Mouse (Mus musculus) cerebellum, postnatal 4 days (tissue): ENCODE data around the gene Abhd16b.

ENCODE experiments used
- DNase-seq, 2 experiments: peaks; one replicate each; pipeline ENCODE4 v3.0.0; 2022; ENCODE audit warnings: low spot score in 2 of 2, mixed read lengths in 1 of 2

Abhd16b gene

DNA sequence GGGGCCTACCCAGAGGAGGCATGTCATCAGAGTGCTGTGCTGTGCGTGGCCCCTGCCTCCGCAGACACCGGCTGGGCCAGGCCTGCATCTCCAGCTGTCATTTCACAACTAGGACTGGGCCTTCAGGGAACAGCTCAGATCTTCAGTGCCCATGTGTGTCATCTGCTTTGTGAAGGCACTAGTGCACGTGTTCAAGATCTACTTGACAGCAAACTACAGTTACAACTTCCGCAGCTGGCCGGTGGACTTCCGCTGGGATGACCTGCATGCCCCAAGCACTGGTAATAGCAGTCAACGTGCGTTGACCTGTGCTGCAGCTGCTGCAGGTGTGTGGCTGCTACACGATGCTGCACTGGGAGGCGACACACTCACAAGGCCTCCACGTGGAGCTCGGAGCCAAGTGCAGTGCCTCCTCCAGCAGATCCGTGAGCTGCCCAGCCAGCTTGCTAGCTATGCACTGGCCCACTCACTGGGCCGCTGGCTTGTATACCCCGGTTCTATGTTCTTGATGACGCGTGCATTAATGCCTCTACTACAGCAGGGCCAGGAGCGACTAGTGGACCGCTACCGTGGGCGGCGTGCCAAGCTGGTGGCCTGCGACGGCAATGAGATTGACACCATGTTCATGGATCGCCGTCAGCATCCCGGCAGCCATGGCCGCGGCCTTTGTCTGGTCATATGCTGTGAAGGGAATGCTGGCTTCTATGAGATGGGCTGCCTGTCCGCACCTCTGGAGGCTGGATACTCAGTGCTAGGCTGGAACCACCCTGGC is at the start of gene Abhd16b:
Gene Abhd16b (plus strand): TSS at position 51 of the 772 bp plus-strand sequence.
- no peak for DNase-seq

DNA sequence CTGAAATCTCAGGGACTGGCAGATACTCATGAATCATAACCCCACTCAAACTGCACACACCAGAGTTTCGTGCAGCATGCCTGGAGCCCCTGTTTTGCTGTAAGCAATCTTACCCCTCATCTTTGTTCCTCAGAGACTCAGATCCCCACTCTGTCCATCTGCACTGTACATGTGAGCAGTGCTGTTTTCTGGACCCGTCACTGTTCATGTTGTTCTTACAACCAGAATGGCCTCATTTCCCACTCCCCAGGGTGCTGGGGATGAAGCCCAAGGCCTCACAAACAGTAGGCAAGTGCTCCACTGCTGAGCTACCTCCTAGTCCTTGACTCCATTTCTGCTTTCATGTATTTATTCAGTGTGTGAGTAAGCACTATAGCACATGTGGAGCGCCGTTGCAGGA is 40.8 kb upstream of the Abhd16b start:
- DNase-seq: no peak

DNA sequence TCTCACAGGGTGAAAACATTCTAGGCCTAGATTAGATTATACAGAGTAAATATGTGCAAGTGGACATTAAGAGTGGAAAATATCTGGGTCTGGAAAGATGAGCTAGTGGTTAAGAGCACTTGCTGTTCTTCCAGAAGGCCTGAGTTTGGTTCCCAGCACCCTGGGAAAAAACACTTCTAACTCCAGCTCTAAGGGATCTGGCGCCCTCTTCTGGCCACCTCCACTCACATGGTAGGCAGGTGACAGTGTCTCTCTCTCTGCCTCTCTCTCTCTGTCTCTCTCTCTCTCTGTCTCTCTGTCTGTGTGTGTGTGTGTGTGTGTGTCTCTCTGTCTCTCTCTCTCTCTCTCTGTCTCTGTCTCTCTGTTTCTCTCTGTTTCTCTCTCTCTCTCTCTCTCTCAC is 39.7 kb upstream of the Abhd16b start:
- no peak for DNase-seq

DNA sequence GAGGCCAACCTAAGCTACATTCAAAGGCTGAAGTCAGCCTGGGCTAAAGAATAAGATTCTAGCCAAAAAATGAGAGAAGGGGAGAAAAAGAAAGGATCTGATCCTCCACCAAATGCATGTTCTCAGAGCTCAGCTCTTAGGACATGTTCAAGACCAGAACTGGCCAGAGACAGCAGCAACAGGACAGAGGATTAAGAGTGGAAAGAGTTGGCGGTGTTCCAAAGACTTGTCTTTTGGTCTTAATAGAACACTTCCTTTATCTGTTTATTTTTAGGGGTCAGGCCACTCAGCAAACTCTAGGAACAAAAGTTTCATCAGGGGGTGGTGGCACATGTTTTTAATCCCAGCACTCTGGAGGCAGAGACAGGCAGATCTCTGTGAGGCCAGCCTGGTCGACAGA is 37.1 kb upstream of the Abhd16b start:
- DNase-seq: no peak

DNA sequence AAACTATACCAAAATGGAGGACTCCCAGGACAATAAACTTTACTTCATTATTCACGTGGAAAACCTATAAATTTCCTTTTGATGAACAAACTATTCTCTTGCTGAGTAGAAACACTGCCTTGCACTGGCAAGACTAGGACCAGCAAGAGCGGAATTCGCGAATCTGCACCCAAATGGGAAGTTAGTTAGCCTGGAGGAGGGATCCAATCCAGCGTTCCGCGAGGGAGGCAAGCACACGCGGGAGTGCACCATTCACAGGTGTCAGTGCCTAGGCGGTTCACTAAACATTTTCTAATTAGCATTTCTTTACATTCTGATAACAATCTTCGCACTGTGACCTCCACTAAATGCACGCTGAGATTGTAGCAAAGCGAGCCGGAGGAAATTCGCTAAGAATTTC is 35.2 kb upstream of the Abhd16b start:
- no peak for DNase-seq

DNA sequence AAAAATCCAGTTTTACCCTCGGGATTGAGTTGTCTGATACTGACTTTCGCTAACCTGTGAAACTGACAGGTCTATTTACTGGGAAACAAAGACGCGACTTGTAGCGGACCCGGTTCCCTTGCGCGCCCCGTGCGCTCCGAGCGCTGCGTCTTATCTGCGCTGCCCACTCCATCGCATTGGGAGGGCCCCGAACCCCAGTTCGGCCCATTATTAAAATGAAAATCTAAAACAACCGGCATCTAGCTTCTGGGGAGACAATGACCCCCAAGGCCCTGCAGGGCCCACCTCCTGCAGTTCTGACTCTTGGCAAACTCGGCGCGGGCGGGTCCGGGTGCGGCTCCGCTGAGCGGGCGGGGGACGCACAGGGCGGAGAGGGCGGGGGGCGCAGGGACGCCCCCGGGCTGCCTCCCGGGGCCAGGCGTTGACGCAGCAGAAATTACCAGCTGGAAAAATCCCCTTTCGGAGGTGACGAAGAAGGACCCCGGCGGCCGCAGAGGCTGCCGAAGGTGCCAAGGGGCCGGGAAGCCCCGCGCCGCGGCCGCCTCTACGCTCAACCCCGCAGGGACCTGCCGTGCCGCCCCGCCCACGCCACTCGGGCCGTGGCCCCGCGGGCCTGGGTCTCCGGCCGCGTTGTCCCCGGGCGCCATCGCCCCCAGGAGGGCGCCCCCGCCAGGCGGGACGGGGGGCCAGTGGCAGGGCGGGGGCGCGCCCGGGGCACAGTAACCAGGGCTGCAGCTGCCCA is 34.4 kb upstream of the Abhd16b start:
- DNase-seq: peak in 1 of 2 experiments; percentile 31

DNA sequence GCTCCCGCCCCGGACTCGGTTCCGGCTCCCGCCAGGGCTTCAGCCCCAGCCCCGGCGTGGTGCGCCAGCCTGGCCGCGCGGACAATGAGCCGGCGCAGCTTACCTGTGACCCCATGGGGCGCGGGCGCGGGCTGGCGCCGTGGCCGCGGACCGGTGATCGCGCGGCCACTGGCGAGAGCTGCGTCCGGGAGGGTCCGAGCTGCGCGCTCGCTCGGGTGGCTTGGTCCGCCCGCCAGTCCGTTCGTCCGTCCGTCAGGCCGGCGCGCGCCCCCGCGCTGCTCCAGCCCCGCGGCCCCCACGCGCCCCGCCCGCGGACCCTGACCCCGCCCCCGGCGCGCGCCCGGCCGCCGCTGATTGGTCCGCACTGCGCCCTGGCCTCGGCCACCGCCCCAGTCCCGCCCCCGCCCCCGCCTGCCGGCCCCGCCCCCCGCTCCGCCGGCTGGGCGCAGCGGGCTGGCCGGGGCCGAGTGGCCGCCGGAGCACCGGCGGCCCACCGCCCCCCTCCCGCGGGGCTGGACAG is 33.8 kb upstream of the Abhd16b start, which contains the start of gene Zbtb46:
Gene Zbtb46 (minus strand): TSS at position 274 of the 520 bp plus-strand sequence.
- peak; percentile 82 to 91 for DNase-seq

DNA sequence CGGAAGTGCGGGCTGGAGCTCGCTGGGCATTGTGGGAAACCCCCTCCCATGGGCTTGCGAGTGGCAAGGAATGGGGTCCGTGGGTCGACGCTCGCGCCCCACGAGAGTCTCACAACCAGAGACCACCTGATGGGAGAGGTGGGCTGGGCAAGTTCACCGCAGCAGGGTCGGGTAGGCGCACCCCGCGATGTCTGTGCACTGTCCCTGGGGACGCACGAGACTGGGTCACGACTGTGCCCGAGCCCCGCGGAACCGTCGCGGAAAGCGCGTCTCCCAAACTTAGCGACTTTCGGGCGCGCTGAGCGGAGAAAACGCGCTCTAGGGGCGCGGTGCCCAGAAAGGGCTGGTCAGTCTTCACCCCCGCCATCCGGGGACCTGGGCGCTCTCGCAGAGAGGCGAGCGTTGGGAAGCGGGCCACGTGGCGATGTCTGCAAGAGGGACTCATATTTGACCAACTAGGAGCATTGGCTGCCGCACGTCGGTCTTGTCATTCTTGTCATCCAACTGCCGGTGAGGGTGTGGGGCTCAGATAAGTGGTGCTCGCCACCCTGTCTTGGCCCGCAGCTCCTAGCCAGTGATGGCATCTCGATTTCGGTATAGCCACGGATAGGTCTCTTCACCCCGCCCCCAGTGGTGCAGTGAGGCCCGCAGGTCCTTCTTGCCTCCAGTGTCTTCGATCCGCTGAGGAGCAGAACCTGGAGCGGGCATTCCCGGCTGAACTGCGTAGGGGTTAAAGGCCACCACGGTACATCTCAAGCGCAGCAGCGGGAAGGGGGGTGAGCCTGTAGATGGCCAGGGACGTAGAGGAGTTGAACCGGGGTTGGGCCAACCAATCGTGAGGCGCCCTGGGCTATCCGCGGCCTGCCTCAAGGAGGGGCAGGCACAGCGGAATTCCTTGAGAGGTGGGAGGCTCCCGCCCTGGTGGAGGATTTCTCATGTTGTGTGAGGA is 33.1 kb upstream of the Abhd16b start:
- peak in 1 of 2 experiments; percentile 56 for DNase-seq

DNA sequence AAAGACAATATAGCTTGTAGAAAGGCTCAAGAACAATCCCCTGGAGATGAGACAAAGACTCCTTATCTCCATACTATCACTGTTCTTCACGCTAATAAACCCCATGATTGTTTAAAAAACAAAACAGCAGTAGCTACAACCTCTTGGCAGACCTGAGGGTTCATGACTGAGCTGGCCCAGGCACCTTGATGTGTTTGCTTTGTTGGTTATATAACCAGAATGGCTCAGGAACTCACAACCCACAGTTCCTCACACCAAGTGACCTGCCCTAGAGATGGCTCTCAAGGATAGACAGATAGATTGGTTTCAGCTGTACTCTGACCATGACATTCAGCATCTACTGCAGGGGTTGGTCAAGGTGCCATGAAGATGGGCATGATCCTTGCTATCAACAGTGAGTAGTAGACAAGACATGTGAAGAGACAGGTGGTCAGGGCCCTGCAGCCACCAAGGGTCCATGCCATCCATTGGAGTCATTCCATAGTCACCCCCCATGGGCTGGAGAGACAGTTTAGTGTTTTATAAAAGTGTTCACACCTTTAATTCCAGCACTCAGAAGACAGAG is 31.4 kb upstream of the Abhd16b start:
- DNase-seq: no peak

DNA sequence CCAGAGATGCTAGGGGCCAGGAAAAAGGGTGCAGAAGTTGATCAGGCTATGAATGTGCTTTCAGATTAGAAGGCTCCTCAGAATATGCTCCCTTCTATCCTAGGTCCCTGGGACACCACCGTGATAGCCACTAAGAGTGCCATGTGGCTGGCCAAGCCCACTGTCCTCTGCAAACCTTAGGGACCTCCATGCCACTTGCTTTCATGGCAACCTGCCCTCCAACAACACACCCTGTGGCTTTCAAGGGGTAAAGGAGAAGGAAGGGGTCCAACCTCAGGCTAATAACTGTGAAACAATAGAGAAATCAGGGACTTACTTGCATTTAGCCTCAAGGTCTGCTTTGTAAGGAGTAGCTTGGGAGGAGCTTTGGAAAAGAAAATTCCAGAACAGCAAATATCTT is 30.4 kb upstream of the Abhd16b start:
- DNase-seq: no peak

DNA sequence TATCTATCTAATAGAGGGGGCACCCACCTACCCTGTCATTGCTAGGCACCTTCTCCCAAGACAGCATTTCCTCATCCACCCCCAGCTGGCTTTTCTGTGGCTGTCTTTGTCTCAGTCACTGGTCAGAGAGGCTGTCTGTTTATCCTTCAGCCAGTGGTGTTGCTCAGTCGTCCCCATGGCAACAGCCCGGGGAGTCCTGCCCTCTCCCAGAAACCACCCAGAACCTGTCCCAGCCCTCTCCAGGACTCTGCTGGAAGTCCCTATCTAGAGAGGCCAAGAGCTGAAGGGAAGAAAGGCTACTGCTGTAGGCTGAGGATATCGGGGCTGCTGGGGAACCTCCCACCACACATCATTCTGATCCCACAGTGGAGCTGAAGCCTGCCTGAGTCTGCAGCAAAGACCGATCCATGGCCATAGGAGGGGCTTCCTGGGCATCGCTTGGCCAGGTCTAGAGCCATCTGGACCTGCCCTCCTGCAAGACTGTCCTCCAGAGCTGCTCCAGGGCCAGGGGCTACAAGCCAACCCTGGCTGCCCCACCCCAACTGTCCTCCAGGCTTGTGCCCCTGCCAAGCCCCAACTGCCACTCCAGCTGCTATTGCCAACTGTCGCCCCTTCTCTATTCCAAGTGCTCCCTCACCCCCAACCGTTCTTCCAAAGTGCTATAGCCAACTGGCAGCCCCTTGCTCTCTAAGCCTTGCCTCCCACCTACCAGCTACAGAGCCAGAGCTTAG is 29.8 kb upstream of the Abhd16b start:
- DNase-seq: peak; percentile 52 to 86

DNA sequence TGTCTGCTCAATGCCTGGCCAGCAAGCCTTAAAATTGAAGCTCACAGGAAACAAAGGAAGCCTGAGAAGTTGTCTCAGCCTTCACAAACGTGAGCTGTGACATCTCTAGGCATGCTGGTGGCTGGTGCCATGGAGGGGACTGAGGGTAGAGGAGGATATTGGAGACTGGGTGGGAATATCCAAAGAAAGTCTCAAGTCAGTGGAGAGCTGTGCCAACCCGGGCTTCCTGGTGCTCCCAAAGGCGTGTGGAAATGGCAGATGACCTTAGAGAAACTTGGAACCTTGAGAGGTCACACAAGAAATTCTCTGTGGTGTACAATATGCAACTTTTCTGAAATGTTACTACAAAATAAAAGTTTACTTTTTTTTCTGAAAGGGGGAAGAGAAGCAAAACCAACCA is 27.6 kb upstream of the Abhd16b start:
- DNase-seq: no peak

DNA sequence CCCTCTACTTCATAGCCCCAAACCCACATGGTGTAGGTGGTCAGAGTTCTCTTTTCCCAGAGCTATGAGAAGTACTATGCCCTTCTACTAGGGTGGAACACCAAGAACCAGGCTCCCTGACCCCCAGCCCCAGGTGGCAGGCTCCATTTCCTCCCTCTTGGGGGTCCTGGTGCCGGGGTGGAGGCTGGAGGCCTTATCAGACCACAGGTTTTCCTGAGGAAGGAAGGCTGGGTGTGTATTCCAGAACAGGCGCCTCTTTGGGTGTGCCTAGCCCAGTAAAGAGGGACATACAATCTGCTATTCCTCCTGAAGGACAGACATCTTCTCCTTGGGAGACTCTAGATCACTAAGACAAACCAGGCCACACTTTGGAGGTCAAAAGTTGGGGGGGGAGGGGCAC is 22.7 kb upstream of the Abhd16b start:
- DNase-seq: no peak

DNA sequence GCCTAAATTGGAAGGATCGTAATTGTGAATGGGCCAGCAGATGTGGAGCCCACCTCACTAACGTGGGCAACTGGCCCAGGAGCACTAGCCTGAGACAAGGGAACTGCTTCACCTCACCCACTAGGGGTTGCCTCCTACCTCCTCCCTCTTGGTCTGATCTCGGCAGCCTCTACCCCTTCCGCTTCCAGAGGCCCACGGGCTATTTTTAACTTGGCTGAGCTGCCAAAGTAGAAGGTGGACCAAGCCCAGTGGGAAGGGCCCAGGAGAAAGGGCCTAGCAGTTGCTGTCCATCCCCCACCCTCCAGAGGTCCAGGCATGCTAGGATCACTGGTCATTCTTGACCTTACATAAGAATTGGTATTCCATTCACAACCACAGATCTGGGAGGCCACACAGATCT is 21.8 kb upstream of the Abhd16b start:
- DNase-seq: no peak

DNA sequence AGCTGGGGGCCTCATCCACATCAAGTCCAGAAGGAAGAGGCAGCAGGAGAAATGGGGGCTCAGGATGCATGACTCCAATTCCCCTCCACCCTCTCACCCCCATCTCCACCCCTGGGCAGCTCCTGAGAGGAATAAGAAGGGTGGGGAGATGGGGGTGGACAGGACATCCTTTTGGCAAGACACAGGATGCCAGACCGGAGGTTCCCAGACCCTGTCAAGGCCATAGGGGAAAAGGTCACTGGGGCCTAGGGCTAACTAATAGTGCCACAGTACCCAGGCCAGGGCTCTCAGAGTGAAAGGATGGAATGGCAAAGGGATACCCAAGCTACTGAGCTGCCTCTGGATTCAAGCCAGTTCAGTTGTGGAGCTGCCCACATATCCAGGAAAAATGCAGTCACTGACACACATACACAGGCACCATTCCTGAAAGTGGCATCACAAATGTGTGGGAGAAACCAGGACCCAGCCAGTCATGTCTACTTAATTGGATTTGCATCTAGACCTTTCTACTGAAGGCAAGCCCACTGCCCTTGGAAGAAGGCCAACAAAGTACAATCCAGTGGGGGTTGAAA is 20.7 kb upstream of the Abhd16b start:
- no peak for DNase-seq

DNA sequence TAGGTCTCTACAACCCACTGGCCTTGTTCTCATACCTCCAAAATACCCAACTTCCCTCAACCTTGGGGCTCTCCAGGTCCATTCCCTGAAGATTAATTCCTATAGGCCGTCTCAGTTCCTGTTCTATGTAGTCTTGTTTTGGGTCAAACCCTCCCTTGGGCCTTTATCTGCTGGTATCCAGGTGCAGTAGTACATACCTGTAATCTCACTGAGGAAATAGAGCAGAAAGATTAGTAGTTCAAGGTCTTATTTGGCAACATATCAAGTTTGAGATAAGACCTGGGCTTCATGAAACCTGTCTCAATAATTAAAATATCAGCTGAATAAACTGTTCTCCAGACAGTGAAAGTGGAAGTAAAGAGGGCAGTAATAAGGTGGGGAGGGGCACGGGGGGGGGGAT is 9.9 kb upstream of the Abhd16b start:
- no peak for DNase-seq

DNA sequence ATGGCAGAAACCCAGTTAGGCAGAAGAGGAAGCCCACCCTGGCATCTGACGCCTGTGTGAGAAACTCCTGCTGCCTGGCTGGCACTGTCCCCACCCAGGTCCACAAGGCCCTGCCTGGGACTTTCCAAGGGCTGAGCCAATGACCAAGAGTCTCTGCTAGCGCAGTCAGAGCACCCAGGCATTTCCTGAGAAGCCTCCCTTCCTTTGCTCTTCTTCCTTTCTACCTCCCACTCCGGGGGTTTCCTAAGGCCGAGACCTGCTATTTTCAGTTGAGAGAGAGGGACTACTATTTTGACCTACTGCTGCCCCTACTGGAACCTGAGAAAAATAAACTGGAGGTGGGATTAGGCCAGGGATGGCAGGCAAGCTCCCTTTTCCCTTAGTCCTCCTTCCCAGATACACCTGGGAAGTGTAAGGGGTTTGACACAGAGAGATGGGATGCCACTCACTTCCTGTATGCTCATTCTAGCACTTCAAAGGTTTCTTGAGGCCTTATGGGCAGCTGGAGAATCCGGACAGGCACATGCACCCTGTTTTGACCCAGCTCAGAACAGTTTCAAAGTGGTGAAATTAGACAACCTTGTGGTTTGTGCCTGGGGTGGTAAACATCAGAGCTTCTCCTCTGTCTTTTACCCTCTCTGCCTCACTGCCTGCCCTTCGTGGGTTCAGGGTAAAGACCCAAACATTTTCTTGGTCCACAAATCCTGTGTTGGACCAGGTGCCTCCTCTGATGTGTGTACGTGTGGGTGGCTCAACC is 9.3 kb upstream of the Abhd16b start:
- no peak for DNase-seq

DNA sequence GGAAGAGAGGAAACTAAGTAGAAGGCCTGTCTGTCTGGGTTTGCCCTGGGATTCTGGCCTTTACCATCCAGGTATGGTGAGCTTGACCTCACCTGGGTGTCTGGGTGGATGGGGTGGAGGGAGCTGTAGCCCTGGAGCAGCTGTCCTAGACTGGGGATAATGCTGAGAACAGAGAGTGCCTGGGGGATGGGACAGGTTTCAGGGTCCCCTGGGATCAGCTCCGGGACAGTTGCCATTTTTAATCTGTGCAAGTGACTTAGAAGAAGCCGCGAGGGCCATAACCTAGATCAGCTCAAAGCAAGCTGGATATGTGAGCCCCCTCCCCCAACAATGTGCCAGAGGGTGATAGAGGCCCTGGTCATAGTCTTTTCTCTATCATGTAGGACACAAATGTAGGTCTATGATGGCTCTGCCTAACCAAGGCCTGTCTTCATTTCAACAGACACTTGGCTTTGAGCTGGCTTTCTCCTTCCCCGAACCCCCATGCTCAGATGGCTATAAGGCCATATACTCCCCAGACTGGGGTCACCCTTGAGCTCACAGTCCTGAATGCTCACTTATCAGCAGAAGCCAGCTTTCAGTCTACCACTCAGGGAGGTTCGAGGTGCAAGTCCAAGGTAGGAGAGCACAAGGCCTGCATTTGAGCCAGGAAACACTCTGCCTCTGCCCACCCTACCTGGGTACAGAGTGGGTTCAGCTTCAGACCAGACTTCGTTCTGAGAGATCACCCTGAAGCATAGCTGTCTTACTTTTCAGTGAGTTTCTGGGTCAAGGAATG is 8.4 kb upstream of the Abhd16b start:
- DNase-seq: no peak

DNA sequence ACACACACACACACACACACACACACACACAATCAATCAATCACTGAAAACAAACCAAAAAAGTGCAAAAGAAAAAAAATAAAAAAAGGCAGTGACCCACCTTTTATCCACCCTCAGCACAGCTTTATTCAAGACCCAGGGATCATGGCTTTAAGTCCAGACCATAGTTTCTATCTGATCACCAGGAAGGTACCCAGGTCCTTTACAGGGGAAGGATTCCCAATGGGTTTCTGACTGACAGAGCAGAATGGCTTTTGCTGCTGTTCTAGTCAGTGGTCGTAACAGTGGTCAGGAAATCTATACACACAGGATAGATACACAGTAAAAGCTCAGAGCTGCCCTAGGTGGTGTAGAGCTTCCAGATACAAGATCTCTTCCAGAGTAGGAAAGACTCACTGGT is 7.3 kb upstream of the Abhd16b start:
- no peak for DNase-seq
